Mouse (Mus musculus) CD4-positive naive resting alpha-beta T cell, adult 57 days (primary cell): ENCODE results near the gene Armc12. TPM values are rescaled to one million over a fixed set of nuclear protein-coding genes. Genes with fewer than 3 reads are reported as not detected.

Source experiments
- total RNA-seq: library from RNA; stranded (reverse); gene quantifications from one replicate; pipeline ENCODE4 v1.2.4, GENCODE M21; 2023

Gene Armc12
- total RNA-seq = 0.80 TPM

DNA sequence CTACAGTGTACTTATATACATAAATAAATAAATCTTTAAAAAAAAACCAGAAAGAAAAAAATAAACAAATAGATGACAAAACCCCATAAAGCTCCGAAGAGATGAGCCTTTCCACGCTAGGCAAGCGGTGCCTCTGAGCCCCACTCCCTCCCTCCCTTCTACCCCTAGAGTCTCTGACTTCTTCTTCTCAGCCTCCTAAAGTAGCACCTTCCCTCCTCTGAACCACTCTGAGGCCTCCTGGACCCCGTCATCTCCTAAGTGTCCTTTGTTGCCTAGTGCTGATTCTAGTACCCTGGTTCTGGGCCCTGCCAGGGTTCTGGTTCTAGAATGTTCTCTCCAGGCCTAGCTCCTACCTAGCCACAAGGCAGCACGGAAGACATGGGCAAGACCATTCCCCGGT lies at the start of gene Armc12:
Gene Armc12 (plus strand): TSS at position 301 of the 400 bp plus-strand sequence.

GRCm38 (mm10) chr17:28517441-28517955 lies 13.1 kb upstream of the Armc12 start, which contains the start of gene Fkbp5:
Fkbp5 (minus strand) TSS chr17:28517527.

DNA sequence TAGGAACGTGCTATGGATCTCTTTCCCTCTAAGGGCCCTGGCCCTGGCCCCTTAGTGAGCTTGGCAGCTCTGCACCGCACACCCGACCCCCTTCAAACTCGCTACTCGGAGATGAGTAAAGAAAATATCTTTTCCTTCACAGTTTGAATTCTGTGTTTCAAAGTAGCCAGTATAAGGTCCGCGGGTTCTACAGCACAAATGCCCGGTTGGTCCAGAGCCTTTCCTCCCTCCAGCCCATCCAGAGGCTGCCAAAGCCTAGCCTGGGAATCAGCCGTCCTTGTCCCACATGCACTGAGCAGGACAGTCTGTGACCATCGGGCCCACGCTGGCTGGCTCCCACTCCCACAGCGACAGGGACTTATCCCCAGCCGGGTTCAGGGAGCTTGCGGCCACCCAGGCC lies 18.5 kb downstream of the Armc12 start, which contains the start of gene Clpsl2:
Gene Clpsl2 (plus strand): TSS at position 301 of the 400 bp plus-strand sequence.

DNA sequence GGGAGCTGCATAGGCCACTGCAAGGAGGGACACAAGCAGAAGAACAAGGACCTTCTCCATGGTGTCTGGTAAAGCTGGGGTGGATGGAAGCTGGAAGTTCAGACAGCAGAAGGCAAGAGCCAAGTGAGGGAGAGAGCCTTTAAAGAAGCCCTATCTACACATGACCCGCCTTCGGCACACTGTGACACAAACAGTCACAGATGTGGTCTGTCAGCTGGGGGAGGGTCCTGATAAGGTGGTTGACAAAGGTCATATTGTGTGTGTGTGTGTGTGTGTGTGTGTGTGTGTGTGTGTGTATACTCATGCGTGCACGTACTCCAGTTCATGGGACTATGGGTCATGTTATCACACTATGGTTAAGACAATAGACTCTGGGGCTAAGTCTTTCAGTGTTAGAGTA lies 30.0 kb downstream of the Armc12 start, which contains the start of gene Clps:
Gene Clps (minus strand): TSS at position 169 of the 400 bp plus-strand sequence.

DNA sequence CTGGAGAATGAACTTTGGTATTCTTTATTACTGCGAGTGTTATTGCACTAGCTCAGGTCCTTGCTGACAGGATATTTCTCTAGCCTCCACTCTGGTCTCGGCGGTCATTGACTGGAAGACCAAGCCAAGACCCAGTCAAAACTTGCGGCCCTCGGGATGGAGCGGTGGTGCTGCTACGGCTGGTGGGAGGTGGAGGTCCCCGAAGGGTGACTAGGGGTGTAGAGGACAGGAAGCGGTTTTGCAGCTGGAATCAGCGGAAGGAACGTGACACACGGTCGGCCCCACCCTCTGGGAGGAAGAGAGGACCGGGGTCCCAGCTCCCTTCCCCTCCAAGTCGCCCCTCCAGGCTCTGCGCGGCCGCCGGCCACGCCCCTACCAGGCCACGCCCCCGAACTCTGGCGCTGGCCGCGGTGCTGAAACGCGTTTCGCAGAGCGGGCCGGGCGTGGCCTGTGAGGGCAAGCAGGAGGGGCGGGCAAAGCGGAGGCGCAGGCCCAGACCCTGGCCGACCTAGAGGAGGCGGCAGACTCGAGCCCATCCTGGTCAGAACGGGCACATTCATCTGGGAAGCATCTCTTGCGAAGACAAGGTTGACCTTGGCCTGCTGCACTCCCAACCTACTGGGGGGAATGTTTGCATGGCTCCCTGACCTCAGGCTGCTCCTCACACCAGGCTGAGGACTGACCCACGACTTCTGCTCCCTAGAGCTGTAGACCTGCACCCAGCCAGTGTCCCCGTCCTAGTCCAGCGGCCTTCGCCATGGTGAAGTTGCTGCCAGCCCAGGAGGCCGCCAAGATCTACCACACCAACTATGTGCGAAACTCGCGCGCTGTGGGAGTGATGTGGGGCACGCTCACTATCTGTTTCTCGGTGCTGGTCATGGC lies 44.9 kb downstream of the Armc12 start, which contains the start of gene Lhfpl5:
Gene Lhfpl5 (plus strand): TSS at position 398 of the 882 bp plus-strand sequence.

Other genes with a start within 250 kb of the Armc12 start
- 30.6 TPM for gene Fance, start 217.3 kb upstream of the Armc12 start, total RNA-seq
- gene Rpl10a, start 202.3 kb upstream of the Armc12 start, total RNA-seq = 2,031 TPM
- 0.86 TPM for gene Tead3, start 180.0 kb upstream of the Armc12 start, total RNA-seq
- not detected for gene Tulp1, start 165.6 kb upstream of the Armc12 start, total RNA-seq
- 38.8 TPM for gene Fkbp5, start 13.3 kb upstream of the Armc12 start, total RNA-seq
- gene Clpsl2, start 18.6 kb downstream of the Armc12 start, total RNA-seq = not detected
- 4.7 TPM for gene Clps, start 30.0 kb downstream of the Armc12 start, total RNA-seq
- not detected for gene Lhfpl5, start 44.8 kb downstream of the Armc12 start, total RNA-seq
- gene Srpk1, start 91.9 kb downstream of the Armc12 start, total RNA-seq = 395 TPM
- 3.7 TPM for gene Slc26a8, start 159.4 kb downstream of the Armc12 start, total RNA-seq
- 112 TPM for gene Mapk14, start 160.5 kb downstream of the Armc12 start, total RNA-seq
- 10.8 TPM for gene AC170998.1, start 195.3 kb downstream of the Armc12 start, total RNA-seq
- gene Mapk13, start 238.5 kb downstream of the Armc12 start, total RNA-seq = 0.83 TPM